Mouse (Mus musculus) liver, embryonic 14.5 days (tissue): ENCODE results near the gene Slc25a4.

Experiments used
- CTCF ChIP-seq: IDR thresholded peaks from 2 replicates; pipeline ENCODE4 v1.5.1; 2016; ENCODE audit warnings: antibody characterized with exemption, low read depth, control low read depth
- EP300 ChIP-seq: IDR thresholded peaks from 2 replicates; pipeline ENCODE4 v1.6.1; 2016; ENCODE audit warnings: antibody characterized with exemption, low read depth

DNA sequence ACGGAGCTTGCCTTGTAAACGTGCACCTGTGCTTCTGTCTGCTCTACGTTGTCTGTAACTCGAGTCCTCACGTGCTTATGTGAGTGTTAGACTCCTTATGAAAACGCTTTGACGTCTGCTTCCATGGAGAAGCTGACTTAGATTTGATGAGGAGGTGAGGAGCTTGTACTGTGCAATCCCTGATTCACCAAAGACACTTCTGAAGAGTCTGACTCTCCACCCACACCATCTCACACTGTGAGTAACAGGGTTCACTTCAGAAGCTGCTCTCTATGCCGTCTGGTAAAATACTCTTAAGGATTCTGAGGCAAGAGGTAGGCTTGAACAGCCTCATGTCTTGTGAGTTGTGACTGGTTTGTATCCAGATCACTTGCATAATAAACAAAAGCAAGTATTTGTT, 18.0 kb downstream of the Slc25a4 start:
- TF ChIP-seq CTCF (no peak), EP300 (no peak)
